Mouse (Mus musculus): ENCODE measurements around the gene Prr13.

DNA sequence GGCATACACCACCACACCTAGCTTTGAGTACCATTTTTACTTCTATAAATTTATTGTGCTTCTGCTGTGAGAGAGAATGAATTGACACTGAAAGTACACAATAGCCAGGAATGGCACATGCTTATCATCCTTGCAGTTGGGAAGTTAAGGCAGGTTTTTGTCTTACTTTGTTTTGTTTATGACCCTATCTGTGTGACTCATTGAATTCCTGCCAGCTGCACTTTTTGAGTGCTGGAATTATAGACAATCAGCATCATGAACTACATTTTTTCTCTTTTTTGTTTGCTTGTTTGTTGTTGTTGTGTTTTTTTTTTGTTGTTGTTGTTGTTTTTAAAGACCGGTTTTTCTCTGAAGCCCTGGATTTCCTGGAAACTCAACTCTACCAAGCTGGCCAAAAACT lies 37.8 kb upstream of the Prr13 start:
- TF ChIP-seq CTCF (IDR thresholded peaks at IDR 0.05; ENCODE audit: insufficient read depth, low read length): no peak
- no peak for TF ChIP-seq POLR2A (IDR thresholded peaks at IDR 0.05; ENCODE audit: borderline replicate concordance, extremely low read depth, low read depth, low read length)

Measured in lung, adult 2 months (tissue).